Mouse (Mus musculus): ENCODE results near the gene Trip11. TPM values are rescaled to one million over a fixed set of nuclear protein-coding genes. Genes with fewer than 3 reads are reported as not detected.

Trip11 gene
- 0.83 and 1.8 TPM in 2 replicates for polyA plus RNA-seq (2012; rRNA removed; ENCODE audit: low replicate concordance)

GRCm38 (mm10) chr12:101912626-101913490 is at the start of gene Trip11:
TSS of gene Trip11 (minus strand) at chr12:101913267.

GRCm38 (mm10) chr12:101957942-101958544 is 45.0 kb upstream of the Trip11 start, which contains the start of gene Atxn3:
TSS of gene Atxn3 (minus strand) at chr12:101958246.

GRCm38 (mm10) chr12:101818608-101819370 is 94.3 kb downstream of the Trip11 start, which contains the start of gene Fbln5:
TSS of gene Fbln5 (minus strand) at chr12:101819055.

Other genes starting within 250 kb of the Trip11 start
- gene Tc2n, start 194.7 kb downstream of the Trip11 start, polyA plus RNA-seq (2012; rRNA removed; ENCODE audit: low replicate concordance), result 0.14 and 0.25 TPM in 2 replicates
- gene Fbln5, start 94.2 kb downstream of the Trip11 start, polyA plus RNA-seq (2012; rRNA removed; ENCODE audit: low replicate concordance), result 13.7 and 18.6 TPM in 2 replicates
- 0.45 and 0.58 TPM in 2 replicates for gene Atxn3, start 45.0 kb upstream of the Trip11 start, polyA plus RNA-seq (2012; rRNA removed; ENCODE audit: low replicate concordance)
- gene Cpsf2, start 62.7 kb upstream of the Trip11 start, polyA plus RNA-seq (2012; rRNA removed; ENCODE audit: low replicate concordance), result 0.40 and 1.3 TPM in 2 replicates
- 0.08 TPM in 1 of 2 replicates, not detected in the other for gene Slc24a4, start 215.5 kb upstream of the Trip11 start, polyA plus RNA-seq (2012; rRNA removed; ENCODE audit: low replicate concordance)

All from duodenum, adult 2 months (tissue).